Mouse (Mus musculus): Measurements from ENCODE around the gene Ssty1. TPM values are rescaled to one million over a fixed set of nuclear protein-coding genes. Genes with fewer than 3 reads are reported as not detected.
"Not testable (repeated sequence)": the region's sequence is repeated elsewhere in the genome, so short reads cannot be mapped to it uniquely, and the experiment has no call there.

The Ssty1 gene
- polyA plus RNA-seq (2015; fragmentation: Nextera tagmentation; extraction: Ambion mirVana), result not detected in 2 replicates

GRCm38 (mm10) chrY:18088816-18089215 lies at the start of gene Ssty1:
Gene Ssty1, plus strand, starts transcription at chrY:18089116.
- not testable (repeated sequence) for H3K4me3 ChIP-seq (ENCODE audit: low read depth, low read length); H3K27ac ChIP-seq (ENCODE audit: low read length); ATAC-seq (ENCODE audit: low read depth)

GRCm38 (mm10) chrY:18061712-18062111 lies 27.2 kb upstream of the Ssty1 start, which contains the start of gene Gm21764:
Gene Gm21764, minus strand, starts transcription at chrY:18061812.
- H3K9ac ChIP-seq (ENCODE audit: low read depth, low read length); ATAC-seq (ENCODE audit: low read depth); H3K36me3 ChIP-seq (ENCODE audit: control insufficient read depth, insufficient read depth); H3K27ac ChIP-seq (ENCODE audit: low read length); H3K4me3 ChIP-seq (ENCODE audit: low read depth, low read length); H3K9me3 ChIP-seq (replicated peaks; ENCODE audit: control insufficient read depth, low read length); H3K4me2 ChIP-seq (ENCODE audit: low read depth, low read length); H3K27me3 ChIP-seq (ENCODE audit: control insufficient read depth, insufficient read depth, low read depth, low read length); H3K4me1 ChIP-seq (ENCODE audit: control insufficient read depth, low read depth, low read length): not testable (repeated sequence)
- no CpG with 5 or more reads among the region's 3 CpGs for WGBS (ENCODE audit: insufficient replicate concordance)

More at GRCm38 (mm10) chrY:18088816-18089215, at the start of gene Ssty1:
- H3K27me3 ChIP-seq (ENCODE audit: control insufficient read depth, insufficient read depth, low read depth, low read length); H3K4me2 ChIP-seq (ENCODE audit: low read depth, low read length); H3K9me3 ChIP-seq (replicated peaks; ENCODE audit: control insufficient read depth, low read length); H3K4me1 ChIP-seq (ENCODE audit: control insufficient read depth, low read depth, low read length); H3K9ac ChIP-seq (ENCODE audit: low read depth, low read length); H3K36me3 ChIP-seq (ENCODE audit: control insufficient read depth, insufficient read depth): not testable (repeated sequence)

Other genes starting within 250 kb of the Ssty1 start
- not detected in 2 replicates for gene Gm21904, start 242.8 kb upstream of the Ssty1 start, polyA plus RNA-seq (2015; fragmentation: Nextera tagmentation; extraction: Ambion mirVana)
- gene Gm20772, start 214.4 kb upstream of the Ssty1 start, polyA plus RNA-seq (2015; fragmentation: Nextera tagmentation; extraction: Ambion mirVana), result not detected in 2 replicates
- not detected in 2 replicates for gene Gm20831, start 214.4 kb upstream of the Ssty1 start, polyA plus RNA-seq (2015; fragmentation: Nextera tagmentation; extraction: Ambion mirVana)
- gene Srsy, start 151.8 kb upstream of the Ssty1 start, polyA plus RNA-seq (2015; fragmentation: Nextera tagmentation; extraction: Ambion mirVana), result not detected in 2 replicates
- not detected in 2 replicates for gene Gm21764, start 27.3 kb upstream of the Ssty1 start, polyA plus RNA-seq (2015; fragmentation: Nextera tagmentation; extraction: Ambion mirVana)

Measured in liver, embryonic 16.5 days (tissue).